Mouse (Mus musculus): ENCODE measurements around the gene Abcc3.
"Not testable (repeated sequence)": the region's sequence is repeated elsewhere in the genome, so short reads cannot be mapped to it uniquely, and the experiment has no call there.

Abcc3 gene

DNA sequence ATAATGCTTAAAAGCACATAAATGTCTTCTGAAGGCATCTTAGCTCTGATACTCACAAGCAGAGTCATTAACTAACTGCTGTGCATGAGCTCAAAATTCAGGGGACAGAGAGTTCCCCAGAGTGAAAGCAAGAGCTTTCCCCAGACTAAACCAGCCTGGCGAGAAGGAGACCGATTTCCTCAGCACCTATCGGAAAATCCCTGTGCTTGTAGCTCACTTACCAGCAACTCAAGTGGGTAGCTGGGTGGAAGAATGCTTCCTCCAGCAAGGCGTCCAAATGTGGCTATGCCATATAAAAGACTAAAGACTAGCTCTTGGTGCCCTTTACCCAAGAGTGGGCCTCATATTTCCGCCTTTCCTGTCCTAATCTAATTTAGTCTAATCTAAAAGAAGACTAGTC lies 9.9 kb upstream of the Abcc3 start:
- no peak for DNase-seq (ENCODE audit: low spot score in 2 of 2)

- DNase-seq (ENCODE audit: low spot score in 2 of 2): not testable (repeated sequence)
Observed at GRCm38 (mm10) chr11:94402029-94402428, 9.2 kb upstream of the Abcc3 start.

DNA sequence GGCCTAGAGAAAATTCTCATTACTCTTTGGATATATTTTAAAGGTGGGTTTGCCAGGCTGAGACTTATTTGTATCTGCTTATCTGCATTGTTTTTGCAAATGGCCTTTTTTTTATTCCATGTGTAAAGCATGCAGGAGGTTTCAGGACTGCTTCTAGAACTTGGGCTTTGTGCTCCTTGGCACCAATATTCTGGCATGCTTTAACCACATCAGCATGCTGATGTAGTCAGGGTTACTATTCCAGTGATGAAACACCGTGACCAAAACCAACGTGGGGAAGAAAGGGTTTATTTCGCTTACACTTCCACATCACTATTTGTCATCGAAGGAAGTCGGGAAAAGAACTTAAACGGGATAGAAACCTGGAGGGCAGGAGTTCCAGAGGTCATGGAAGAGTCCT lies 8.2 kb upstream of the Abcc3 start:
- DNase-seq (ENCODE audit: low spot score in 2 of 2): no peak

DNA sequence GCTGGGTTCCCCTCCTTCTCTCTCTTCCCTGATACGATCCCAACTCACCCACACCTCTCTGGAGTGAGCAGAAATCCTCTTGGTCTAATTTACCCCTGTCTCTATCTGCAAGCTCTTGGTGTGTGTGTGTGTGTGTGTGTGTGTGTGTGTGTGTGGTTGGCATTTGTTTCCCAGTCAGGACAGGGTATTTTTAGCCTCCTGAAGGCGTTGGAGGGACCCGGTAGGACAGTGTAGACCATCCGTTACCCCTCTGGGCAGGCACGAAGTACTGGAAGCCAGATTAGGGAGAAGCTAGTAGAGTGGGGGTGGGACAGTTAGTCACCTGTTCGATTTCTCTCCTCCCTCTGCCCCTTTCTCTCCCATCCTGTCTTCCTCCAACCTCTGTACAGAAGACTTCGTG lies 1.3 kb upstream of the Abcc3 start:
- DNase-seq (ENCODE audit: low spot score in 2 of 2): no peak

GRCm38 (mm10) chr11:94393490-94393889 lies 693 bp upstream of the Abcc3 start:
- DNase-seq (ENCODE audit: low spot score in 2 of 2): not testable (repeated sequence)

DNA sequence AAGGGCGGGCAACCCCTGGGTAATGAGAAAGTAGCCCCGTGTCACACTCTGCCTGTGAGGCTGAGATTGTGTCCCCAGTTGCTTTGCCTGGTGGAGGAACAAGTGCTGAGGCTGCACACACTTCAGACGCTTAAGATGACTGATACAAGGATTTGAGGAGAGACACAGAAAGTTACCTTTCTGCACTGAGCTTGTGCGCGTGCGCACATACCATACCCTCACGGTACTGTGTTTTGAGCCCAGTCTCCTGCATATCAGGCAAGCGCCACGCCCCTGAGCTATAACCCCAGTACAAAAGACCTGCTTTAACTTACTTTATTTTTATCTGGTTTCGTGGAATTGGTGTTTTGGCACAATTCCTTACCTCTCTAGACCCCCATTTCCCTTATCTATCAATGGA lies 1.1 kb downstream of the Abcc3 start:
- no peak for DNase-seq (ENCODE audit: low spot score in 2 of 2)

DNA sequence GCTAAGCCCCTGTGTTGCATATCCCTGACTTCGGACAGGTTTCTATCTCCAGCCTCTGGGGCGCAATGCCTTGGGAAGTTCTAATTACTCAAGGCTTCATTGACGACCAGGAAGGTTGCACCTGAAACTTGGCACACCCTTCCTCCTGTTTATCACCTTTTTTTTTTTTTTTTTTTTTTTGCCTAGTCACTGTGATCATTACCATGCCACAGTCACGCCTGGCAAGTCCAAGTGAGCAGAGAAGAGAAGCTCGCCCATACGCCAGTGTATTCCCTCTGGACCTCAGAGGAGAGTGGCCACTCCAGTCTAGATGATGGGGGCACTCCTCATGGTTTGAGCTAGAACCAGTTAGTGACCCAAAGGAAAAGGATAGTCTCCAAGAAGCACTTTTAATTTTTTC lies 2.0 kb downstream of the Abcc3 start:
- no peak for DNase-seq (ENCODE audit: low spot score in 2 of 2)

- no peak for DNase-seq (ENCODE audit: low spot score in 2 of 2)
Observed at GRCm38 (mm10) chr11:94389724-94390396, 2.9 kb downstream of the Abcc3 start.

DNA sequence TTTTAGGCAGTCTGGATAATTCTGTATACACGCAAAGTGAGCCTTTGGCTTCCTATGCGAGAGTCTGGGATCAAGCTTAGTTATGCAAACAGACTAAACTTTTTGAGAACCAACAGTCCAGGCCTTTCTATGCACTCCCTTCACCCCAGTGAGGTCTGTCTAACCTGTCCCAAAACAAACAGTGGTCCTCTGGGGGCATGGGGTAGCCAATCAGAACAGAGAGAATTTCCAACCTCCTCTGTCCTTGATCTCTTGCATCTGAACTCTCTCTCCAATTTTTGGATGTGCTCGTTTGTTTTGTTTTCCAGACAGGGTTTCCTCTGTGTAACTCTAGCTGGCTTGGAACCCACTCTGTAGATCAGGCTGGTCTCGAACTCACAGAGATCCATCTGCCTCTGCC lies 3.8 kb downstream of the Abcc3 start:
- DNase-seq (ENCODE audit: low spot score in 2 of 2): no peak

DNA sequence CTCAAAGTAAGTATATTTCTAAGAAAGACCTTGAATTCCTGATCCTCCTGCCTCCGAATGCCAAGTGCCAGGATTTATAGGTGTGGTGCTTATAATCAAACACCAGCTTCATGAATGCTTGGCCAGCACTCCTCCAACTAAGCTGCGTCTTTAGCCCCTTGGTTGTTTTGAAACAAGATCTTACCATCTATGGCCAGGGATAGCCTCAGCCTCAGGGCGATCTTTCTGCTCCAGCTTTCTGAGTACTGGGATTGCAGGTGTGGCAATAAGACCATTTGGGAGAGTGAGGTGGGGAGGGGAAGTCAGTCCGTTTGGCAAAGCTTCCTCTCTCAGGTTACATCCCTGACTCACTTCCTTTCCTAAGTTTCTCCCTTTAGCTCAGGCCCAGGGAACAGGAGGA lies 5.0 kb downstream of the Abcc3 start:
- DNase-seq (ENCODE audit: low spot score in 2 of 2): no peak

GRCm38 (mm10) chr11:94385977-94386771 lies 6.6 kb downstream of the Abcc3 start:
- DNase-seq (ENCODE audit: low spot score in 2 of 2): peak; percentile 35 to 55

DNA sequence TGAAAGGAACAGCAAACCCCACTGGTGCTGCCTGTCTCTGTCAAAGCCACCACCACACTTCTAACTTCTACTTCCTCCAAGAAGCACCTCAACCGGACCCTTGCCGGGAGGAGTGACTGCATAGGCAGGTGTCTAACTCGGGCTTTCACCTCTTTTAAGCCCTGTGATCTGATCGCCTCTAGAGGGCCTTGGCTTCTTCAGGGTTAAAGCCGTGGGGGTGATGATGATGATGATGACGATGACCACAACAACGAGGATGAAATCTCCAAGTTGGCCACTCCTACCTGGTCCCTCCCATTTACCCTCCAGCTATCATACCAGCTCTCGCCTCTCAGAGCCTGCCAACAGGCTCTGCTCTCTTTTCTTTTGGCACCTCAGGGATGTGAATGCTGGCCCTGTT lies 13.1 kb downstream of the Abcc3 start:
- no peak for DNase-seq (ENCODE audit: low spot score in 2 of 2)

DNA sequence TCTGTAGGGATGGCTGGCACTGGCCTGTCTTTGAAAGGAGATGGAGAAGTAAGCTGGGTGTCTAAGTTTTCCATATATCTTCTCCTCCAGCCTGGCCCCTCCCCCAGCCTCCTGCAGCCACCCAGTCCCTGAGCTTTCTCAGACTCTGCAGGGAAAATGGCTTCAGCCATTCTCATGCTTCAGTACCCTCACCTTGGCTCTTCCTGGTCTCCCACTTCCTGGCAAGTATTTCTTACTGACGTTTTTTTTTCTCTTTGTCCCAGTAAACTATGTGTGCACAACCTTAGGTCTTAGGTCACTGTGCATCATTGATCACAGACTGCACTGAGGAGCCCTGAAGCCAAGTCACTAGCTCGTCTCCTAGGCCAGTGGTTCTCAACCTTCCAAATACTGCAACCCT lies 13.7 kb downstream of the Abcc3 start:
- DNase-seq (ENCODE audit: low spot score in 2 of 2): no peak

GRCm38 (mm10) chr11:94374276-94374948 lies 18.4 kb downstream of the Abcc3 start:
- DNase-seq (ENCODE audit: low spot score in 2 of 2): no peak

- no peak for DNase-seq (ENCODE audit: low spot score in 2 of 2)
Observed at GRCm38 (mm10) chr11:94370809-94371208, 22.0 kb downstream of the Abcc3 start.

GRCm38 (mm10) chr11:94369981-94370380 lies 22.8 kb downstream of the Abcc3 start:
- no peak for DNase-seq (ENCODE audit: low spot score in 2 of 2)

DNA sequence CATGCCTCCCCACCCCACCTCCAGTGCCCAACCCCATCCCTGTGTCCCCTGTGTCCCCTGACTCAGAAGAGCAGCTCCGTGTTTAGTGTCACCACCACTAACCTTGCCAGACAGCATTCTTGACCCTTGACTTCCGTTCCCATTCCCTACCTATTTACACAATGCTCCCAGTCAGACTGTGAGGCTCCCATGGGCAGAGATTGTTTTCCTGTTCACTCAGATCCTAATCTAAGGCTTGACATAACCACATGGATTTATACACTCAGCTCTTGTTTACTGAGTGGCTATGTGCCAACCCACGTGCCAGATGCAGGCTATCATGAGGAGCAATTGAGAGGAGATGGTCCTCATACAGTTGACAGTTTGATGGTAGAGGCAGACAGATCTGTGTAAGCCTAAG lies 27.5 kb downstream of the Abcc3 start:
- no peak for DNase-seq (ENCODE audit: low spot score in 2 of 2)

GRCm38 (mm10) chr11:94363690-94364089 lies 29.1 kb downstream of the Abcc3 start:
- DNase-seq (ENCODE audit: low spot score in 2 of 2): no peak

- no peak for DNase-seq (ENCODE audit: low spot score in 2 of 2)
Observed at GRCm38 (mm10) chr11:94362101-94362500, 30.7 kb downstream of the Abcc3 start.

DNA sequence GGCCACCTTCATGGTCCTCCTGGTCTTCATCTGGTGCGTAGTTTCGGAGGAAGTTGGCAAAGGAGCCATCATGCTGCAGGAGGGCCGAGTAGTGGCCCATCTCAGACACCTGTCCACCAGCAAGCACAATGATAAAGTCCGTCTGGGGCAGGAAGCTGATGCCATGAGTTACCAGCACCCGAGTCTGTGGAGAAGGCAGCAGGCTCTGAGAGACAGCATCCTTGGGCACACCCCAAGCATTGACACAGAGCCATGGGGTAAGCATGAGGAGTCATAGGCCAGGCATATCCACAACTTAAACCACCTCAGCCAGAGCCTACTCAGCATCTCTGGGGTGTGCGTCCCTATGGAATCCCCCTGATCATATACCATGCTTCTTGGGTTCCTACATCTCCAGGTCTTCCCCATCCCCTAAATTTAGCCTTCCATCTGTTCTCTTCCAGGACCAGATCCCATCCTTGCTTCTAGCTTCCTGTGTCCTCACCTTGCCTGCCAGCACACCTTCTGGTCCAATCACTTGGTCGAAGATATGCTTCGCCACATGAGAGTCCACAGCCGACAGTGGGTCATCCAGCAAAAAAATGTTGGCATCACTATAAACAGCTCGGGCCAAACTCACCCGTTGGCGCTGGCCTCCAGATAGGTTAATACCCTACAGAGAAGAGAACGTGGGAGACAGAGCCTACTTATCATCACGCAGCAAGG lies 31.5 kb downstream of the Abcc3 start:
- no peak for DNase-seq (ENCODE audit: low spot score in 2 of 2)

DNA sequence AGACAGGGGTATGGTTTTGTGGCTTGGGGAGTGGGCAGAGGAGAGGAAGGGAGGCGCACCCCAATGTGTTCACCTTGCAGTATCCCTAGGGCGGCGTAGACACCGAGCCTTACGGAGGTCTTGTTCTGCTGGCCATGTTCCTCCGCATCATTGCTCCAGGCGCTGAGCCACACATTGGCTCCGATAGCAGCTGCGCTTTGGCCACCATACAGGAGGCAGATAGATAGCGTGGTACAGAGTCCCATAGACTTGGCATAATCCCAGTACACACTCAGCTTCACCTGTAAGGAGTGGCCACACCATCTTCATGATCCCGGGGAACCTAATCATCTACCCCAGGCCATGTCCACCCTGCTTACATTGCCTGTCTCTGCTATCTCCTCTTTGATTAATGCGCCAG lies 33.6 kb downstream of the Abcc3 start:
- DNase-seq (ENCODE audit: low spot score in 2 of 2): no peak

GRCm38 (mm10) chr11:94355521-94356217 lies 37.1 kb downstream of the Abcc3 start:
- DNase-seq (ENCODE audit: low spot score in 2 of 2): no peak

All from heart, adult 9 months (tissue).